Mouse (Mus musculus): ENCODE measurements around the gene Sel1l3. TPM values are rescaled to one million over a fixed set of nuclear protein-coding genes. Genes with fewer than 3 reads are reported as not detected.

The Sel1l3 gene
- total RNA-seq, 2 experiments from 2014 or later: 1.3 to 2.9 TPM

GRCm38 (mm10) chr5:53140158-53140927 is 73.4 kb downstream of the Sel1l3 start:
- no peak for DNase-seq

GRCm38 (mm10) chr5:53139566-53139965 is 74.2 kb downstream of the Sel1l3 start:
- no peak for DNase-seq

GRCm38 (mm10) chr5:53139140-53139539 is 74.6 kb downstream of the Sel1l3 start:
- no peak for DNase-seq

- DNase-seq: no peak
These were observed 75.7 kb downstream of the Sel1l3 start for GRCm38 (mm10) chr5:53138025-53138424.

GRCm38 (mm10) chr5:53135984-53136383 is 77.7 kb downstream of the Sel1l3 start:
- DNase-seq: no peak

- no peak for DNase-seq
These were observed 79.7 kb downstream of the Sel1l3 start for GRCm38 (mm10) chr5:53134003-53134402.

GRCm38 (mm10) chr5:53124701-53125100 is 89.0 kb downstream of the Sel1l3 start:
- DNase-seq: no peak

- peak; percentile 24 to 37 for DNase-seq
These were observed 90.0 kb downstream of the Sel1l3 start for GRCm38 (mm10) chr5:53123525-53124286.

GRCm38 (mm10) chr5:53119689-53120088 is 94.0 kb downstream of the Sel1l3 start:
- DNase-seq: no peak

- DNase-seq: no peak
These were observed 95.5 kb downstream of the Sel1l3 start for GRCm38 (mm10) chr5:53118212-53118611.

- DNase-seq: no peak
These were observed 99.0 kb downstream of the Sel1l3 start for GRCm38 (mm10) chr5:53114616-53115267.

GRCm38 (mm10) chr5:53112942-53113341 is 100.8 kb downstream of the Sel1l3 start:
- DNase-seq: no peak

- DNase-seq: no peak
These were observed 102.7 kb downstream of the Sel1l3 start for GRCm38 (mm10) chr5:53111036-53111435.

GRCm38 (mm10) chr5:53110225-53110624 is 103.5 kb downstream of the Sel1l3 start:
- DNase-seq: no peak

GRCm38 (mm10) chr5:53108668-53109067 is 105.1 kb downstream of the Sel1l3 start:
- no peak for DNase-seq

- no peak for DNase-seq
These were observed 105.7 kb downstream of the Sel1l3 start for GRCm38 (mm10) chr5:53108026-53108425.

GRCm38 (mm10) chr5:53106731-53107130 is 107.0 kb downstream of the Sel1l3 start:
- DNase-seq: no peak

- no peak for DNase-seq
These were observed 107.6 kb downstream of the Sel1l3 start for GRCm38 (mm10) chr5:53106125-53106524.

GRCm38 (mm10) chr5:53105716-53106115 is 108.0 kb downstream of the Sel1l3 start:
- peak; percentile 5 to 48 for DNase-seq

- no peak for DNase-seq
These were observed 109.4 kb downstream of the Sel1l3 start for GRCm38 (mm10) chr5:53104177-53104855.

GRCm38 (mm10) chr5:53101848-53102473 is 111.8 kb downstream of the Sel1l3 start:
- DNase-seq: no peak

GRCm38 (mm10) chr5:53091331-53091730 is 122.4 kb downstream of the Sel1l3 start:
- no peak for DNase-seq

Data from adrenal gland, postnatal 36 days (tissue).